Mouse (Mus musculus): ENCODE data around the gene Stx11. TPM values are rescaled to one million over a fixed set of nuclear protein-coding genes. Genes with fewer than 3 reads are reported as not detected.

Stx11 gene
- polyA plus RNA-seq, 1 experiment = 14.6 TPM

DNA sequence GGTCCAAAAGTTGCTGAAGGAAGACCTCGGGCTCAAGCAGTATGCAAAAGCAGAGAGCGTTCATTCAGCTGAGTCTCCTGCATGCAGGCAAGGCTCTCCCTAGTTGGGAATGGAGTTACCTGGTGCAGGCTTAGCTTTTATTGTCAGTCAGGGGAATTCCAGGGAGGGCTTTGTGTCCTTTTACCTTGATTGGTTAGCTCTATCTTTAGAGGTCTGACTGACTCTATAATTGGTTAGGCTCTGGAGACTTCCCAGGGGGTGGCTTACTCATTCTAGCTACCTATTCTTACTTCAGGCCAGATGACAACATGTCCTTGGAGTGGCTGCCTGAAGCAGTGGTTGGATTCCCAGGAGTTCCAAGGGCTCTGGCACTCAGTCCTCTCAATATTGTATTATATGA lies 54.2 kb downstream of the Stx11 start:
- no peak for TF ChIP-seq POLR2A (IDR thresholded peaks at IDR 0.05; ENCODE audit: low read depth, low read length)
- no peak for TF ChIP-seq CTCF (IDR thresholded peaks at IDR 0.05; ENCODE audit: extremely low read depth, insufficient read depth, insufficient read length, insufficient replicate concordance)
- DNase-seq (ENCODE audit: low read depth in 1 of 2, low spot score in 2 of 2) = no peak
- Histone ChIP-seq H3K4me1 (ENCODE audit: control insufficient read depth, insufficient read depth, insufficient read length) (no peaks in the 10 kb centered on the region), H3K36me3 (ENCODE audit: control insufficient read depth, insufficient read depth, low read length) (no peaks in the 10 kb centered on the region), H3K27me3 (ENCODE audit: control insufficient read depth, insufficient read depth, low read length) (no peaks in the 10 kb centered on the region), H3K4me3 (ENCODE audit: extremely low read depth, insufficient read depth, insufficient read length) (no peak overlapping the region), H3K27ac (ENCODE audit: insufficient read depth, low read length) (no peak overlapping the region)
- WGBS = 91% methylated on average over 2 of the region's 2 CpGs

DNA sequence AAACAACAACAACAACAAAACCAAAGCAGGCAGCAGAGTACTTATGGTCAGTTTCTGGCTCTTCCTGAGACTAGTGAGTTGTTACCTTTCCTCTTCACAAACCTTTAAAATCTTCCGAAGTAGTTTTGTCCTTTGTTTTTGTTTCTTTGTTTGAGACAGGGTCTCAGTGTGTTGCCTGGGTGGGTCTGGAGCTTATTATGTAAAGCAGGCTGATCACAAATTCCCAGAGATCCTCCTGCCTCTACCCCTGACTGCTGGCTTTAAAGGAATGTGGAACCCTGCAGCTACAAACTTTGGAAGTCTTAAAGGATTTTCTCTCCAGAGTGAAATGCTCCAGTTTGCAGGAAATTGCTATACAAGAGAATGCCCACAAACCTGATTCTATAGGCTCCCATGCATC lies 54.9 kb downstream of the Stx11 start:
- no peaks in the 10 kb centered on the region for H3K36me3 ChIP-seq (ENCODE audit: control insufficient read depth, insufficient read depth, low read length)
- no peaks in the 10 kb centered on the region for H3K27me3 ChIP-seq (ENCODE audit: control insufficient read depth, insufficient read depth, low read length)
- no peaks in the 10 kb centered on the region; the same call in 1 of the 2 replicates for H3K4me1 ChIP-seq (ENCODE audit: control insufficient read depth, insufficient read depth, insufficient read length)
- 84% methylated on average over 1 of the region's 1 CpGs for WGBS
- H3K27ac ChIP-seq (ENCODE audit: insufficient read depth, low read length) = no peak overlapping the region
- no peak for TF ChIP-seq CTCF (IDR thresholded peaks at IDR 0.05; ENCODE audit: extremely low read depth, insufficient read depth, insufficient read length, insufficient replicate concordance)
- TF ChIP-seq POLR2A (IDR thresholded peaks at IDR 0.05; ENCODE audit: low read depth, low read length) = no peak
- no peak for DNase-seq (ENCODE audit: low read depth in 1 of 2, low spot score in 2 of 2)
- no peak overlapping the region for H3K4me3 ChIP-seq (ENCODE audit: extremely low read depth, insufficient read depth, insufficient read length)

DNA sequence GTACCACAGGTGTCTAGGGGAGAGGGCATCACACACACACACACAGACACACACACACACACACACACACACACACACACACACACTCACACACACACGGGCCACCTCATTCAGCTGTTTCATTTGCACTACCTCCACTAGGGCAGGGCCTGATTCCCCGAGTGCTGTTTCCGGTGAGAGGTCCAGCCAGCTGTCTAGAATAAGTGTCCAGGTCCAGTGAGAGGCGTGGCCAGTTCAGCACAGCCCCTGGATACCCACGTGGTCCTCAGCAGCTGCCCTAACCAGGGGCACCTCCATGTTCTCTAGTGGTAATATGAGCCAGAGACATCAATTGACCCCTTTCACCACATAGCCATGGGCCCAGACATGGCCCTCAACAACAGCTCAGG lies 60.0 kb downstream of the Stx11 start:
- TF ChIP-seq CTCF (IDR thresholded peaks at IDR 0.05; ENCODE audit: extremely low read depth, insufficient read depth, insufficient read length, insufficient replicate concordance) (no peak), POLR2A (IDR thresholded peaks at IDR 0.05; ENCODE audit: low read depth, low read length) (no peak)
- Histone ChIP-seq H3K4me1 (ENCODE audit: control insufficient read depth, insufficient read depth, insufficient read length) (peaks cover 3% of the 10 kb centered on the region; the same call in 1 of the 2 replicates), H3K36me3 (ENCODE audit: control insufficient read depth, insufficient read depth, low read length) (no peaks in the 10 kb centered on the region), H3K27ac (ENCODE audit: insufficient read depth, low read length) (no peak overlapping the region), H3K27me3 (ENCODE audit: control insufficient read depth, insufficient read depth, low read length) (no peaks in the 10 kb centered on the region), H3K4me3 (ENCODE audit: extremely low read depth, insufficient read depth, insufficient read length) (no peak overlapping the region)
- no peak for DNase-seq (ENCODE audit: low read depth in 1 of 2, low spot score in 2 of 2)
- WGBS = 77% methylated on average over 5 of the region's 5 CpGs

DNA sequence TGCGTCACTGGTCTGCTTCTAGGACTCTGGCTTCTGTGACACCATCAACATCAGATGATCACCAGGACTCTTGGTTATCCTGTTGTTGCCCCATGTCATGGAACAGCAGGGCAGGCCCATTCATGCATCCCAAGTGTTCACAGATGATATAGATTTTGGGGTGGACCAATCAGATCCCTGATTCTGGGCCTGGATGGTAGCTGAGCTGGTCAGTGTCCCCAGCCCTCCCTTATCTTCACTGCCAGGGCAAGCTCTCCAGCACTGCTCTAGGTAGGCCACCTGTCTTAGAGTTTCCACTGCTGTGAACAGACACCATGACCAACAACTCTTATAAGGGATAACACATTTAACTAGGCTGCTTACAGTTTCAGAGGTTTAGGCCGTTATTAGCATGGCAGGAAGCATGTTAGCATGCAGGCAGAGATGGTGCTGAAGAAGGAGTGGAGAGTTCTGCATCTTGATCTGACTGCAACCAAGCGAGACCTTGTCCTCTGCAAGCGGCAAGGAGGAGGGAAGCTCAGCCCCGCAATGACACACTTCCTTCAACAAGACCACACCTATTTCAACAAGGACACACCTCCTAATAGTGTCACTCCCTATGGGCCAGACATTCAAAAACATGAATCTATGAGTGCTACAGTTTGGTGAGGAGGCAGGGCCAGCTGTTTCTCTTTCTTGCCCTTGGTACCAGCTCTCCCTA lies 60.5 kb downstream of the Stx11 start:
- no peak for TF ChIP-seq POLR2A (IDR thresholded peaks at IDR 0.05; ENCODE audit: low read depth, low read length)
- no peak for TF ChIP-seq CTCF (IDR thresholded peaks at IDR 0.05; ENCODE audit: extremely low read depth, insufficient read depth, insufficient read length, insufficient replicate concordance)
- Histone ChIP-seq H3K36me3 (ENCODE audit: control insufficient read depth, insufficient read depth, low read length) (no peaks in the 10 kb centered on the region), H3K27me3 (ENCODE audit: control insufficient read depth, insufficient read depth, low read length) (no peaks in the 10 kb centered on the region), H3K4me1 (ENCODE audit: control insufficient read depth, insufficient read depth, insufficient read length) (peaks cover 3% of the 10 kb centered on the region; the same call in 1 of the 2 replicates), H3K4me3 (ENCODE audit: extremely low read depth, insufficient read depth, insufficient read length) (no peak overlapping the region), H3K27ac (ENCODE audit: insufficient read depth, low read length) (no peak overlapping the region)
- peak; percentile 20 to 56 for DNase-seq (ENCODE audit: low read depth in 1 of 2, low spot score in 2 of 2)
- 32% methylated on average over 5 of the region's 5 CpGs for WGBS

- 93% methylated on average over 5 of the region's 5 CpGs for WGBS
- no peak for TF ChIP-seq POLR2A (IDR thresholded peaks at IDR 0.05; ENCODE audit: low read depth, low read length)
- TF ChIP-seq CTCF (IDR thresholded peaks at IDR 0.05; ENCODE audit: extremely low read depth, insufficient read depth, insufficient read length, insufficient replicate concordance) = no peak
- no peak overlapping the region for H3K27ac ChIP-seq (ENCODE audit: insufficient read depth, low read length)
- no peaks in the 10 kb centered on the region for H3K36me3 ChIP-seq (ENCODE audit: control insufficient read depth, insufficient read depth, low read length)
- no peaks in the 10 kb centered on the region for H3K27me3 ChIP-seq (ENCODE audit: control insufficient read depth, insufficient read depth, low read length)
- peaks cover 3% of the 10 kb centered on the region; the same call in 1 of the 2 replicates for H3K4me1 ChIP-seq (ENCODE audit: control insufficient read depth, insufficient read depth, insufficient read length)
- H3K4me3 ChIP-seq (ENCODE audit: extremely low read depth, insufficient read depth, insufficient read length) = no peak overlapping the region
- no peak for DNase-seq (ENCODE audit: low read depth in 1 of 2, low spot score in 2 of 2)
These were observed 64.2 kb downstream of the Stx11 start for GRCm38 (mm10) chr10:12899901-12900300.

- no peaks in the 10 kb centered on the region for H3K27me3 ChIP-seq (ENCODE audit: control insufficient read depth, insufficient read depth, low read length)
- peaks cover 2% of the 10 kb centered on the region; the same call in 1 of the 2 replicates for H3K4me1 ChIP-seq (ENCODE audit: control insufficient read depth, insufficient read depth, insufficient read length)
- H3K36me3 ChIP-seq (ENCODE audit: control insufficient read depth, insufficient read depth, low read length) = no peaks in the 10 kb centered on the region
- 97% methylated on average over 3 of the region's 3 CpGs for WGBS
- DNase-seq (ENCODE audit: low read depth in 1 of 2, low spot score in 2 of 2) = no peak
- H3K27ac ChIP-seq (ENCODE audit: insufficient read depth, low read length) = no peak overlapping the region
- no peak overlapping the region for H3K4me3 ChIP-seq (ENCODE audit: extremely low read depth, insufficient read depth, insufficient read length)
- TF ChIP-seq CTCF (IDR thresholded peaks at IDR 0.05; ENCODE audit: extremely low read depth, insufficient read depth, insufficient read length, insufficient replicate concordance) (no peak), POLR2A (IDR thresholded peaks at IDR 0.05; ENCODE audit: low read depth, low read length) (no peak)
These were observed 70.8 kb downstream of the Stx11 start for GRCm38 (mm10) chr10:12893339-12893738.

DNA sequence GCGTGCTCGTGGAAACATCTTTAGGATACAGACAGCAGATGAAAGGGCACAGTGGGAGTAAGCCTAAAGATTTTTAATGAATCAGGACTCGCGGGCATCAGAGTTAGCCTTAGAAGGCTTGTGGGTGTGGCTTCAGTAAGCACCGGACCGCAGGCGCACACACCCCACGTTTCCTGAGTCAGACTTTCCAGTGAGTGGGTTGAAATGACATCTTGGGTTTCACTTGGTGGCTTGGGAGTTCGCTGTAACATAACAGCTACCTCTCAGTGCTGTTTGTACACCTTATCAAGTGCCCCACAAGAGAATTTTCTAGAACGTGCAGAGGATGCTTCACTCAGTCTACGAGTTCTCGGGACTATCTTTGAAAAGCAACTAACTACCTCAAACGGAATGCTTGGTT lies 75.7 kb downstream of the Stx11 start:
- no peaks in the 10 kb centered on the region for H3K27me3 ChIP-seq (ENCODE audit: control insufficient read depth, insufficient read depth, low read length)
- no peak overlapping the region for H3K27ac ChIP-seq (ENCODE audit: insufficient read depth, low read length)
- peak in 1 of 2 experiments; percentile 61 for DNase-seq (ENCODE audit: low read depth in 1 of 2, low spot score in 2 of 2)
- no peaks in the 10 kb centered on the region for H3K36me3 ChIP-seq (ENCODE audit: control insufficient read depth, insufficient read depth, low read length)
- 51% methylated on average over 13 of the region's 13 CpGs for WGBS
- peaks cover 3% of the 10 kb centered on the region; the same call in 1 of the 2 replicates for H3K4me1 ChIP-seq (ENCODE audit: control insufficient read depth, insufficient read depth, insufficient read length)
- TF ChIP-seq CTCF (IDR thresholded peaks at IDR 0.05; ENCODE audit: extremely low read depth, insufficient read depth, insufficient read length, insufficient replicate concordance) (no peak), POLR2A (IDR thresholded peaks at IDR 0.05; ENCODE audit: low read depth, low read length) (no peak)
- no peak overlapping the region for H3K4me3 ChIP-seq (ENCODE audit: extremely low read depth, insufficient read depth, insufficient read length)

Other genes starting within 250 kb of the Stx11 start
- gene Utrn, start 94.9 kb downstream of the Stx11 start, polyA plus RNA-seq (2012; rRNA removed) = 13.2 and 14.9 TPM in 2 replicates
- 30.6 and 39.2 TPM in 2 replicates for gene Sf3b5, start 41.0 kb upstream of the Stx11 start, polyA plus RNA-seq (2012; rRNA removed)
- gene Plagl1, start 96.2 kb upstream of the Stx11 start, polyA plus RNA-seq (2012; rRNA removed) = 1.1 and 1.4 TPM in 2 replicates
- not detected in 2 replicates for gene Zc2hc1b, start 213.7 kb upstream of the Stx11 start, polyA plus RNA-seq (2012; rRNA removed)
- 6.6 and 8.6 TPM in 2 replicates for gene Ltv1, start 228.9 kb upstream of the Stx11 start, polyA plus RNA-seq (2012; rRNA removed)

Data from spleen, adult 2 months (tissue).